Mouse (Mus musculus) testis, adult 2 months (tissue): ENCODE results near the gene Mybl2.

Experiments
- CTCF ChIP-seq: fragments of 200-500 bp; IDR thresholded peaks from 2 replicates; pipeline ENCODE4 v1.5.1; 2012; ENCODE audit warnings: low read depth, mild to moderate bottlenecking, inconsistent platforms, low read length, moderate library complexity; ENCODE audit not compliant: control insufficient read depth, insufficient read depth, insufficient replicate concordance
- POLR2A ChIP-seq: fragments of 200-500 bp; IDR thresholded peaks from 2 replicates; pipeline ENCODE4 v1.6.1; 2012; ENCODE audit warnings: low read depth, mild to moderate bottlenecking, inconsistent platforms, low read length, moderate library complexity; ENCODE audit not compliant: control insufficient read depth

DNA sequence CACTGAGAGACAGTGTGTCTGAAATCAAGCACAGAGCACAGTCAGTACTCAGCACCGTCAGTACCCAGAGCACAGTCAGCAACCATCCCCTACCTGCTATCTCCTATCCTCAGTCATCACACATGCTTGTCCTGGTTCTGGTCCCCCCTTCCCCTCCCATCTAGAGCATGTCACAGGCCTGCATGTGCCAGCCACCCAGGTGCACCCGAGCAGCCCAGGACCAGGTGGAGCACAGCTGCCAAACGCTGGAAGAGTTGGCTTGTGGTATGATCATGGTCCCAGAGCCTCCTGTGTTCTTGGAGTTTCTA is 66.8 kb downstream of the Mybl2 start:
- TF ChIP-seq CTCF (no peak), POLR2A (no peak)
